Mouse (Mus musculus): ENCODE measurements around the gene Fkbp14. TPM values are rescaled to one million over a fixed set of nuclear protein-coding genes. Genes with fewer than 3 reads are reported as not detected.

Fkbp14 gene
- polyA plus RNA-seq, 1 experiment from 2014 or later, result 4.3 TPM

DNA sequence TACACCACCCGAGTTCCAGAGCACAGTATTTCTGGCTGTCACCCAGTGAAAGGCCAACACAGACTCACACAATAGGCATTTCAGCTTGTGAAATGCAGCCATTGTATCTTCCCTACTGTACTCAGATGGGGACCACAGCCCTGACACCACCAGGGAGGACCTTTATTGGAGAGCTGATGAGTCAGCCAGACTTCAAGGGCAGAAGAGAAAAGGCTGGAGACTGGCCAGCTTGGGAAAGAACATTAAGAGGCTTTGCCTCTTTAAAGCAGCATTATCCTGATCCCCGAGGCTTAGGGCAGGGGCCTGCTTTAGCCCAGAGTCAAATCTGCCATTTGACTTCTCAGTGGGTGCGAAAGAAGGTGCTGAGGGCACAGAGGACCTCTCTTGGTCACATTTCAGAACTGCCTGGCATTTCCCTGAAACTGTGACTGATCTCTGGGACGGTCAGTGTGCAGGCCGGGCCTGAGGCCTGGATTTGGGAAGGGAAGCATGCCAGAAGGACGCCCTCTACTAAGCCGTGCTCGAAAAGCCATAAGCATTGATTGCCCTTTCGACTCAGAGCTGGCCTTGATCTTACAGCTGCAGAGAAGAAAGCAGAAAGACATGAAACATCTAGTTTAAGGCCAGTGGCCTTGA is 56.7 kb downstream of the Fkbp14 start:
- 66% methylated on average over 9 of the region's 9 CpGs for WGBS (ENCODE audit: insufficient replicate concordance)

DNA sequence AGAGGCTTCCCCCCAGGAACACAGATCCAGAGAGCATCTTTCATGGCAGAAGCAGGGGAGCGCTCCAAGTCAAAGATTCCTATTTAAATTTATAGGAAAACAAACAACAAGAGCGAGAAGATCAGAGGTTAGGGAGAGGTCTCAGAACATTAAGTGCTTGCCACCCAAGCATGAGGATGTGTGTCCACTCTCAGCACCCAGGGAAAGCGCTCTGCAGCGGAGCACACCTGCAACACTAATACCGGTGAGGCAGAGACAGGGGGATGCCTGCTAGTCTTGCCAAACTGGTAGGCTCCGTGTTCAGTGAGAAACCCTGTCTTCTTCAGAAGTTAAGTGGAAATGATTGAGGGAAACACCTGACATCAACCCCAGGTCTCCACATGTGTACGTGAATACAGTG is 57.7 kb downstream of the Fkbp14 start:
- no peak overlapping the region for H3K9ac ChIP-seq
- no peaks in the 10 kb centered on the region for H3K27me3 ChIP-seq
- H3K4me3 ChIP-seq (replicated peaks), result no peak overlapping the region
- no peaks in the 10 kb centered on the region for H3K4me1 ChIP-seq (replicated peaks)
- no peaks in the 10 kb centered on the region for H3K36me3 ChIP-seq
- no peak for ATAC-seq (ENCODE audit: low read depth)
- no peaks in the 10 kb centered on the region for H3K9me3 ChIP-seq (replicated peaks)
- no peak overlapping the region for H3K27ac ChIP-seq
- no peak overlapping the region for H3K4me2 ChIP-seq
- 68% methylated on average over 7 of the region's 7 CpGs for WGBS (ENCODE audit: insufficient replicate concordance)
- no peak for DNase-seq

More for the DNA sequence above, 56.7 kb downstream of the Fkbp14 start:
- Histone ChIP-seq H3K4me1 (replicated peaks) (no peaks in the 10 kb centered on the region), H3K9ac (no peak overlapping the region), H3K4me3 (replicated peaks) (no peak overlapping the region), H3K27ac (no peak overlapping the region), H3K4me2 (no peak overlapping the region), H3K9me3 (replicated peaks) (no peaks in the 10 kb centered on the region), H3K27me3 (no peaks in the 10 kb centered on the region), H3K36me3 (no peaks in the 10 kb centered on the region)
- ATAC-seq (ENCODE audit: low read depth) (no peak), DNase-seq (no peak)

DNA sequence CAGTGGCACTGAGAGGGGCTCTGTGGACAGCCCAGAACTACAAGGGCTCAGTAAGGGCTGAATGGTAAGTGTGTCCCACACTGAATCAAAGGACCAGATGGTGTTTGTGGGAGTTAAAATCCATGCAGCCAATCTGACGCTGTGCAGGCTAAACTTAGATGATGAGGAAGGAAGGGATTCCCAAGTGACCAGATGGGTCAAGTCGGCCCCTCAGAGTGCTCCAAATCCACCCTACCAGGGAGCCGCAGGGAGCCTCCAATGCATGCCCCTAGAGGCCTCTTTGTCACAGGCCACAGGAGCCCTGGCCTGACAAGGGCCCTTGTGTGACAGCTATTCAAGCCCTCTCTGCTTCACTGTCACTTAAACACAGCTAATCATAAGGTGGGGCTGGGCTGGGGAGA is 58.3 kb downstream of the Fkbp14 start:
- Histone ChIP-seq H3K4me1 (replicated peaks) (no peaks in the 10 kb centered on the region), H3K27me3 (no peaks in the 10 kb centered on the region), H3K4me3 (replicated peaks) (no peak overlapping the region), H3K36me3 (no peaks in the 10 kb centered on the region), H3K4me2 (no peak overlapping the region), H3K9ac (no peak overlapping the region), H3K9me3 (replicated peaks) (no peaks in the 10 kb centered on the region), H3K27ac (no peak overlapping the region)
- no peak for ATAC-seq (ENCODE audit: low read depth)
- DNase-seq, result no peak
- WGBS (ENCODE audit: insufficient replicate concordance), result 56% methylated on average over 3 of the region's 3 CpGs

DNA sequence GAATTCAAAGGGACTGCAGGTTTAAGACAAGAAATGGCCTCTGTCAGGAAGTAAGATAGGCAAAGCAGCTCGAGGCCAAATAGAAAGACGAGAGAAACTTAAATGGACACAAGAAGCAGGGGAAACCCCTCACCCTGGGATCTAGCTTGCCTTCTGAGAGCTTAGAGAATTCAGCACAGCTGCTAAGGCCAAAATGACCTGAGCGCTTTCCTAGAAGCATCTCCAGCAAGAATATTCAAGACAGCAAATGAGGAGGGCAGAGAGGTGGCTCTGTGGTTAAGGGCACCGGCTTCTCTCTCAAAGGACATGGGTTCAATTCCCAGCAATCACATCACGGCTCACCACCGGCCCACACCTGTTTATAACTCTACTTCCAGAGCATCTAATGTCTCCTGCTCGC is 60.1 kb downstream of the Fkbp14 start:
- DNase-seq, result no peak
- H3K4me1 ChIP-seq (replicated peaks), result no peaks in the 10 kb centered on the region
- no peak overlapping the region for H3K4me2 ChIP-seq
- H3K4me3 ChIP-seq (replicated peaks), result no peak overlapping the region
- no peaks in the 10 kb centered on the region for H3K36me3 ChIP-seq
- no peak overlapping the region for H3K27ac ChIP-seq
- no peaks in the 10 kb centered on the region for H3K27me3 ChIP-seq
- WGBS (ENCODE audit: insufficient replicate concordance), result 60% methylated on average over 7 of the region's 7 CpGs
- no peaks in the 10 kb centered on the region for H3K9me3 ChIP-seq (replicated peaks)
- H3K9ac ChIP-seq, result no peak overlapping the region
- no peak for ATAC-seq (ENCODE audit: low read depth)

DNA sequence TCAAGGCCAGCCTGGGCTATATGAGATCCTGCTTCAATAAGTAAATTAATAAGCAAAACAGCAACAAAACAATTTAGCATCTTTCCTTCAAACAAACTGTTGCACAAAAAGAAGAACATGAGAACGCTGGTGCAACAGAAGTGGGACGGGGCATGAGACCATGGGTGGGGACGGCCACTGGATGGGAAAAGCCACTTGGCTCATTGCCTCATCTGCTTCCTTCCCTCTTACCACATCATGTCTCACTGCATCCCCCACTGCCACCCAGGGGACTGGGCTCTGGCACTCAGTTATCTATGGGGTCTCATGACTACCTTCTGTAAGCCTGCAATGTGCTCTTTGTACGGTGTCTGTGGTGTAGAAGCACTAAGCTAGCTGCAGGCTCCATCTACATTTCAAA is 61.6 kb downstream of the Fkbp14 start:
- H3K36me3 ChIP-seq, result no peaks in the 10 kb centered on the region
- WGBS (ENCODE audit: insufficient replicate concordance), result 66% methylated on average over 4 of the region's 4 CpGs
- no peaks in the 10 kb centered on the region for H3K4me1 ChIP-seq (replicated peaks)

DNA sequence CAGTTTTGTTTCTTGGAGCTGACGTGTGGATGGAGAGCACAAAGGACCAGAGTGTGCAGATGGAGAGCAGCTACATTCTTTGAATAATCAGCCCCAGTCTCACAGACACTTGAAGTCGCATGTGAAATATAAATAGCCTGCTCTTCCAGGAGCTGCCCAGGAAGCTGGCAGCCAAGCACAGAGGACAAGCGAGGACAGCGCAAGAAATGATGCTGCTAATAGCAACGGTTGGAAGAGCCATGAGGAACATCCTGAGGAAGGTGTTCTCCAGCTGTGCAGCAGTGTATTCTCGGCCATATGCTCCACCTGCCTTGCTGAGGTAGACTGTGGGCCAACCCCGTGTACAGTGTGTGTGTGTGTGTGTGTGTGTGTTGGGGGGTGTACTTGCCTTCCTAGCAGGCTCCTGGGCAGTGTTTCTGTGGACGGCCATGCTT is 66.0 kb downstream of the Fkbp14 start:
- Histone ChIP-seq H3K9ac (no peak overlapping the region), H3K27ac (no peak overlapping the region)
- 52% methylated on average over 8 of the region's 8 CpGs for WGBS (ENCODE audit: insufficient replicate concordance)

More for the DNA sequence above, 61.6 kb downstream of the Fkbp14 start:
- DNase-seq (no peak), ATAC-seq (ENCODE audit: low read depth) (no peak)
- Histone ChIP-seq H3K27ac (no peak overlapping the region), H3K9ac (no peak overlapping the region), H3K4me3 (replicated peaks) (no peak overlapping the region), H3K9me3 (replicated peaks) (no peaks in the 10 kb centered on the region), H3K4me2 (no peak overlapping the region), H3K27me3 (0 out of 2 replicates have a peak, but pooled peaks cover 4% of the 10 kb centered on the region)

DNA sequence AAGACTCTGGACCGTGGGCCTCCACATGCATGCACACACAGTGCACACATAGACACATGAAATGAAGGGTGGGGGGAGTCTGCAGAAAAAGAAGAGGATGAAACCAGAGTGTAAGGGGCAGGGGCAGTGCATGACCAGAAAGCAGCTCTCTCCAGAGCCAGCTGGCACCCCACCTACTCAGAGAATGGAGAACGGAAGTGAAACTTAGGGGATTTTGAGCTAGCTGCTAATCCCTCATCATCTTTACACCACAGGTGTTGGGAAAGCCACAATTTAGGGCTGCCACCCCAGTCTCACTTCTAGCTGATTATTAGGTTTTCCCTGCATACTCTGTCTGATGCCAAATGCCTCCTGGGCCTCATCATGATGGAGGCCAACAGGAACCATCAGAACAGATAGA is 66.9 kb downstream of the Fkbp14 start:
- ATAC-seq (ENCODE audit: low read depth) (no peak), DNase-seq (no peak)
- peaks cover 18% of the 10 kb centered on the region for H3K4me1 ChIP-seq (replicated peaks)
- H3K9me3 ChIP-seq (replicated peaks), result no peaks in the 10 kb centered on the region
- no peak overlapping the region for H3K4me3 ChIP-seq (replicated peaks)
- no peak overlapping the region for H3K9ac ChIP-seq
- no peak overlapping the region for H3K27ac ChIP-seq
- H3K36me3 ChIP-seq, result no peaks in the 10 kb centered on the region
- WGBS (ENCODE audit: insufficient replicate concordance), result 55% methylated on average over 2 of the region's 2 CpGs
- H3K4me2 ChIP-seq, result no peak overlapping the region
- 0 out of 2 replicates have a peak, but pooled peaks cover 4% of the 10 kb centered on the region for H3K27me3 ChIP-seq

More for the DNA sequence above, 66.0 kb downstream of the Fkbp14 start:
- 0 out of 2 replicates have a peak, but pooled peaks cover 4% of the 10 kb centered on the region for H3K27me3 ChIP-seq
- H3K36me3 ChIP-seq, result no peaks in the 10 kb centered on the region
- H3K4me3 ChIP-seq (replicated peaks), result no peak overlapping the region
- H3K4me1 ChIP-seq (replicated peaks), result peaks cover 18% of the 10 kb centered on the region
- no peak overlapping the region for H3K4me2 ChIP-seq
- ATAC-seq (ENCODE audit: low read depth) (no peak), DNase-seq (no peak)
- no peaks in the 10 kb centered on the region for H3K9me3 ChIP-seq (replicated peaks)

DNA sequence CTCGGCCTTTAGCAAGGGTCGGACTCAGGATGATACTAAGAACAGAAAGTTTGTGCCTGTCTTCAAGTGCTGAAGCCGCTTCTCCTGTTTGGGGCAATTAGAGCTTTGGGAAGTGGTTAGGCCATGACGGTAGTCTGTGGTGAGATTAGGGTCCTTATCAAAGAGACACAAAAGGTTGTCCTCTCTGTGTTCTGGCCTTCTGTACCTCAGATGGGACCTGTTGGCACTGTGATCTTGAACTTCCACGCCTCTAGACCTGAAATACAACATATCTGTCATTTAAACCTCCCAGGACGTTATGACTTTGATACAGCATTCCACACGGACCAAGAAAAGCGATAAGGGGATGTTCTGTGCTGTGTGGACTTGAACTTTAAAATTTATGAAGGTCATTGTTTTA is 68.4 kb downstream of the Fkbp14 start:
- 0 out of 2 replicates have a peak, but pooled peaks cover 11% of the 10 kb centered on the region for H3K27me3 ChIP-seq
- no peak overlapping the region for H3K9ac ChIP-seq
- 0 out of 2 replicates have a peak overlapping the region, but pooled peaks have one; percentile 0 for H3K4me2 ChIP-seq
- DNase-seq (peak; percentile 17), ATAC-seq (ENCODE audit: low read depth) (peak; percentile 88)
- H3K4me1 ChIP-seq (replicated peaks), result peaks cover 18% of the 10 kb centered on the region
- H3K4me3 ChIP-seq (replicated peaks), result no peak overlapping the region
- 17% methylated on average over 8 of the region's 8 CpGs for WGBS (ENCODE audit: insufficient replicate concordance)
- no peaks in the 10 kb centered on the region for H3K36me3 ChIP-seq
- H3K9me3 ChIP-seq (replicated peaks), result no peaks in the 10 kb centered on the region
- H3K27ac ChIP-seq, result no peak overlapping the region

Other genes starting within 250 kb of the Fkbp14 start
- 0.07 and 0.08 TPM in 2 replicates for gene Wipf3, start 167.7 kb downstream of the Fkbp14 start, polyA plus RNA-seq (2015; fragmentation: Nextera tagmentation; extraction: Ambion mirVana)
- gene Scrn1, start 30.8 kb downstream of the Fkbp14 start, polyA plus RNA-seq (2015; fragmentation: Nextera tagmentation; extraction: Ambion mirVana), result 0.22 and 0.54 TPM in 2 replicates
- gene Plekha8, start 2.2 kb downstream of the Fkbp14 start, polyA plus RNA-seq (2015; fragmentation: Nextera tagmentation; extraction: Ambion mirVana), result 2.8 and 3.8 TPM in 2 replicates
- gene Mturn, start 84.3 kb upstream of the Fkbp14 start, polyA plus RNA-seq (2015; fragmentation: Nextera tagmentation; extraction: Ambion mirVana), result 0.88 and 1.2 TPM in 2 replicates
- 2.4 and 2.7 TPM in 2 replicates for gene Znrf2, start 219.6 kb upstream of the Fkbp14 start, polyA plus RNA-seq (2015; fragmentation: Nextera tagmentation; extraction: Ambion mirVana)

All from liver, embryonic 13.5 days (tissue).